Mouse (Mus musculus) heart, adult 2 months (tissue): ENCODE results near the gene Gata2. TPM values are rescaled to one million over a fixed set of nuclear protein-coding genes. Genes with fewer than 3 reads are reported as not detected.
"Not testable (repeated sequence)": the region's sequence is repeated elsewhere in the genome, so short reads cannot be mapped to it uniquely, and the experiment has no call there.

Source experiments
- DNase-seq, 2 experiments: peaks; one replicate each; pipeline ENCODE4 v3.0.0; 2021
- H3K27ac ChIP-seq: fragments of 200-600 bp; 2 replicates; pipeline ENCODE4 v1.8.1; 2022
- H3K27me3 ChIP-seq: fragments of 200-500 bp; 2 replicates; pipeline ENCODE4 v1.6.1; 2012; ENCODE audit warnings: mild to moderate bottlenecking, low read length, inconsistent platforms, mixed read lengths; ENCODE audit not compliant: control insufficient read depth, insufficient read depth
- H3K36me3 ChIP-seq: fragments of 200-500 bp; 2 replicates; pipeline ENCODE4 v1.6.1; 2012; ENCODE audit warnings: low read length, inconsistent platforms; ENCODE audit not compliant: control insufficient read depth, insufficient read depth
- H3K4me1 ChIP-seq: fragments of 200-500 bp; 2 replicates; pipeline ENCODE4 v1.6.1; 2011; ENCODE audit warnings: low read length; ENCODE audit not compliant: control insufficient read depth, insufficient read depth
- H3K4me3 ChIP-seq: fragments of 200-600 bp; 2 replicates; pipeline ENCODE4 v1.8.1; 2022
- H3K79me2 ChIP-seq: fragments of 200-500 bp; replicated peaks from 2 replicates; pipeline ENCODE4 v1.6.1; 2012; ENCODE audit warnings: mild to moderate bottlenecking, inconsistent platforms, low read length, moderate library complexity, mixed read lengths; ENCODE audit not compliant: control insufficient read depth, insufficient read depth
- H3K9ac ChIP-seq: fragments of 200-500 bp; 2 replicates; pipeline ENCODE4 v1.6.1; 2012; ENCODE audit warnings: low read depth, mild to moderate bottlenecking, control low read depth, inconsistent platforms, low read length, mixed read lengths
- CTCF ChIP-seq: fragments of 200-600 bp; IDR thresholded peaks from 2 replicates; pipeline ENCODE4 v1.8.1; 2022; ENCODE audit warnings: antibody characterized with exemption, mild to moderate bottlenecking, moderate library complexity
- EP300 ChIP-seq: fragments of 200-500 bp; IDR thresholded peaks from 2 replicates; pipeline ENCODE4 v1.6.1; 2011; ENCODE audit warnings: low read depth, low read length, control low read depth; ENCODE audit not compliant: insufficient read depth
- POLR2A ChIP-seq: fragments of 200-500 bp; IDR thresholded peaks from 2 replicates; pipeline ENCODE4 v1.6.1; 2011; ENCODE audit warnings: mild to moderate bottlenecking, low read depth, low read length, control low read depth; ENCODE audit not compliant: insufficient read depth
- WGBS: fragments of 180-500 bp; shearing (Covaris S2); methylation state at CpG from one replicate; pipeline ENCODE4 v1.1.7; 2018; 5-methylcytosine and 5-hydroxymethylcytosine counted together
- intact Hi-C: fragments of 180-260 bp; cut with DNase I; formaldehyde crosslinking; loops from one replicate; pipeline ENCODE4 v1.15.1; 2025
- polyA plus RNA-seq: library from polyadenylated mRNA; depleted of rRNA; stranded (reverse); fragments of >200 nt; gene quantifications from 2 replicates; pipeline ENCODE4 v1.2.3, GENCODE M21; 2012
- total RNA-seq, 2 experiments: library from RNA; stranded (reverse); gene quantifications; 2 replicates each; pipeline ENCODE4 v1.2.3; 2021

Gata2 gene
- total and polyA plus RNA-seq, 3 experiments, result 17.8 to 19.6 (median 18.7) TPM

DNA sequence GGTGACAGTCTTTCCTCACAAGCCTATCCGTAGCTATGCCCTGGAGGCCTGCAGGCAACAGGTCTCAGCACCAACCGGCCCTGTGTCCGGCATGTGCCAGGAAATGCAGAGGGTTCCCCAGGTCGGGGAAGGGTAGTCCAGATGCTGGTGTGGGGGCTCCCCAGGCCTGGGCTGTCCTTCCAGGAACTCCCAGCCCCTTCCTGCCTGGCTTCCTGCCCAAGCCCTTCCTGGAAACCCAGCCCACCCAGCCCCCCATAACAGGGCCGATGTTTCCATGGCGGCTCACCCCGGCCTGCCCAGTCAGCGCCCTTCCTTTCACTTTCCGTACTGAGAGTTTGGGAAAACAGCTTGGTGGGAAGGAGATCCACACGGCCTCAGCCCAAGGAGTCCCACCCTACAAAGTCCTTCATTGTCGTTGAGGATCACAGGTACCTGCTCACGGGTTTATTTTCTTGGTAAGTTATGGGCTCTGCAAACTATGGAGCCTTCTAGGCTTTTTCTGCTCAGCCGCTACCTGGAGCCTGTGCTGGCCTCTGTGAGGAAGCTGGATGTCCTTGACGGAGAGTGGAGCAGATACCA is 41.5 kb upstream of the Gata2 start:
- peak; percentile 73 to 76 for DNase-seq
- Histone ChIP-seq H3K9ac (no peak overlapping the region), H3K4me1 (peaks cover 4% of the 10 kb centered on the region), H3K27ac (peak overlapping the region; percentile 66), H3K27me3 (no peaks in the 10 kb centered on the region), H3K4me3 (peak overlapping the region; percentile 21; the same call in 1 of the 2 replicates), H3K79me2 (no peaks in the 10 kb centered on the region), H3K36me3 (no peaks in the 10 kb centered on the region)
- 39% methylated on average over 14 of the region's 14 CpGs for WGBS
- intact Hi-C loops, result loop anchor here (1.0 to 5.0 kb wide), 2 partner anchors 16 to 35 kb away; no protein-coding TSS in a partner anchor
- TF ChIP-seq POLR2A (peak; percentile 52; the same call in 1 of the 2 replicates), EP300 (peak; percentile 51; the same call in 1 of the 2 replicates), CTCF (no peak)

DNA sequence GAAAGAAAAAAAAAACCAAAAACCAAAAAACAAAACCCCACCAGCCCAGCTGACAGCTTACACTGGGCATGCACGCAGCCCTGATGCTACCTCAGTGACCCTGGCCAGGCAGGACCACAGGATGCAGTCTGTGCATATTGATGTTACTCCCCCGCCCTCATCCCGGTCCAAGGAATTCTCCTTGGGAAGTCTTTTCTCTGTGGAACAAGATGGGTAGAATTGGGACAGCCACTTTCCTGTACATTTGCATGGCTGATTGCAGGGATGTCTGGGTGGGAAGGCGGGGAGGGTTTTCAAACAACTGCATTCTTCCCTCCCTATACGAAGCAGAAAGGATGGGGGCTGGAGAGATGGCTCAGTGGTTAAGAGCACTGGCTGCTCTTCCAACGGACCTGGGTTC is 40.7 kb upstream of the Gata2 start:
- Histone ChIP-seq H3K27ac (no peak overlapping the region; the same call in 1 of the 2 replicates), H3K4me3 (no peak overlapping the region), H3K9ac (no peak overlapping the region), H3K4me1 (no peaks in the 10 kb centered on the region; the same call in 1 of the 2 replicates), H3K79me2 (no peaks in the 10 kb centered on the region), H3K27me3 (no peaks in the 10 kb centered on the region), H3K36me3 (no peaks in the 10 kb centered on the region)
- no peak for DNase-seq
- no peak for TF ChIP-seq POLR2A
- no peak for TF ChIP-seq CTCF
- no peak for TF ChIP-seq EP300
- intact Hi-C loops, result loop anchor here (1.0 to 5.0 kb wide), 2 partner anchors 17 to 34 kb away; no protein-coding TSS in a partner anchor
- 50% methylated on average over 6 of the region's 6 CpGs for WGBS

DNA sequence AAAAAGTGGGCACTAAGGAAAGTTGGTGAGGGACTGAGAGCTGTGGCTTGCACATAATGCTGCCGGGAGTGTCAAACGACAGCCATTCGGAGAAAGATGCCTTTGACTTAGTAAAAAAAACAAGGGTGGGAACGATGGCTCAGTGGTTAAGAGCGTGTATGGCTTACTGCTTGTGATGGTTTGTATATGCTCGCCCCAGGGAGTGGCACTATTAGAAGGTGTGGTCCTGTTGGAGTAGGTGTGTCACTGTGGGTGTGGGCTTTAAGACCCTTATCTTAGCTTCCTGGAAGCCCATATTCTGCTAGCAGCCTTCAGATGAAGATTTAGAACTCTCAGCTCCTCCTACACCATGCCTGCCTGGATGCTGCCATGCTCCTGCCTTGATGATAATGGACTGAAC is 38.1 kb upstream of the Gata2 start:
- intact Hi-C loops, result not testable (repeated sequence)

DNA sequence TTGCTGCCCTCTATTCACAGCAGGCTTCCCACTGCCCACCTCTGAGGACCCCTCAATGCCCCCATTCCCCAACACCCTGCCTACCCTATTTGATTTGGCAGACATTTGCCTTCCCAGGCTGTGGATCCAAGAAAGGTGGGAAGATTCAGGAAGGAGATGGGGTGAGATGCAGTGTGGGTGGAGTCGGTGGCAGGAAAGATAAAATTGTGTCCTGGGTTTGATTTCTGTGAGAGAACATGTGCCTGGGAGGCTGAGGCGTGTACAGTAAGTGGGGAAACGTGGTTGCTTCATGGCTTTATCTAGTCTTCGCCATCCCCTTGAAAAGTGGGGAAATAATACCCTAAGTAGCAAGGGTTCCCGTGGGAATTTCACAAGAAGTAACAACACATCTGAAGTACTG is 34.9 kb upstream of the Gata2 start:
- H3K9ac ChIP-seq, result no peak overlapping the region
- TF ChIP-seq CTCF, result no peak
- TF ChIP-seq EP300, result no peak
- TF ChIP-seq POLR2A, result no peak
- no peak overlapping the region for H3K4me3 ChIP-seq
- H3K36me3 ChIP-seq, result no peaks in the 10 kb centered on the region
- H3K27ac ChIP-seq, result no peak overlapping the region
- no peak for DNase-seq
- no peaks in the 10 kb centered on the region for H3K27me3 ChIP-seq
- H3K4me1 ChIP-seq, result no peaks in the 10 kb centered on the region
- no peaks in the 10 kb centered on the region for H3K79me2 ChIP-seq
- intact Hi-C loops, result no loop called here
- 74% methylated on average over 5 of the region's 5 CpGs for WGBS

More for the DNA sequence above, 38.1 kb upstream of the Gata2 start:
- WGBS, result 91% methylated on average over 6 of the region's 6 CpGs
- not testable (repeated sequence) for H3K4me1 ChIP-seq, H3K36me3 ChIP-seq, DNase-seq, H3K27ac ChIP-seq, H3K9ac ChIP-seq, H3K4me3 ChIP-seq, H3K79me2 ChIP-seq, H3K27me3 ChIP-seq

DNA sequence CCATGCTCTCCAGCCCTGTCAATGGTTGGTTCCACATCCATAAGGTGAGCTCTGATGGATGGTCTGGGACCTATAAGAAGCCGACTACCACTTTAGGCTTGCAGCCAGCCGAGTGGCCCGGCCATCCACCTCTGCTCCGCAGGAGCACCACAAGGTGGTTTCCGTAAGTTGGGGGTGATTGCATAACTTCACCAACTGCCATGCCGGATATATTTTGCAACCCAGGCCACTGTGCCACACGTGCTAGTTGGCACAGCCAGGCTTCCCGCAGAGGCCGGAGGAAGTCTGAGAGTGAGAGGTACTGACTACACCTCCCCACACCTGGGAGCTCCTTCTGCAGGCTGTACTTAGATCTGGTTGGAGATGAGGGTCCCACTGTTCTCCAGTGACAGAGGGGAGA is 27.6 kb upstream of the Gata2 start:
- Histone ChIP-seq H3K27me3 (no peaks in the 10 kb centered on the region), H3K27ac (no peak overlapping the region), H3K9ac (no peak overlapping the region), H3K4me3 (no peak overlapping the region), H3K36me3 (no peaks in the 10 kb centered on the region), H3K4me1 (no peaks in the 10 kb centered on the region), H3K79me2 (no peaks in the 10 kb centered on the region)
- WGBS, result 88% methylated on average over 9 of the region's 9 CpGs
- intact Hi-C loops, result no loop called here
- no peak for DNase-seq
- TF ChIP-seq CTCF (no peak), EP300 (no peak), POLR2A (no peak)

DNA sequence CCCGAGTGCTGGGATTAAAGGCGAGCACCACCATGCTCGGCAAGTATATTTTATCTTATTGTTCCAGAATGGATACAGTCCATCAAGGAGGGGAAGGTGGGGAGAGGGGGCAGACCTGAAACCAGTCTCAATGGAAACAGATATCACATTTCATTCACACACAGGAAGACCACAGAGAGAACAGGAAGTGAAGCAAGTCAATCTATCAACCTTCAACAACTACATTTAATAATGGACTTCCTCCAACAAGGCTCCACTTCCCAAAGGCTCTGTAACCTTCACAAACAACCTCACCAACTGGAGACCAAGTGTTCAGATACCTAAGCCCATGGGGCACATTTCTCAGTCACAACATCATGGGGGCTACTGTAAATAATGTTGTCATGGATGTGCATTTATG is 19.5 kb upstream of the Gata2 start:
- no peak for TF ChIP-seq CTCF
- no peak for TF ChIP-seq POLR2A
- no peak for TF ChIP-seq EP300
- 77% methylated on average over 3 of the region's 3 CpGs for WGBS
- H3K27me3 ChIP-seq, result no peaks in the 10 kb centered on the region
- H3K4me3 ChIP-seq, result no peak overlapping the region
- H3K36me3 ChIP-seq, result no peaks in the 10 kb centered on the region
- no peak overlapping the region for H3K27ac ChIP-seq
- intact Hi-C loops, result no loop called here
- no peaks in the 10 kb centered on the region for H3K79me2 ChIP-seq
- H3K4me1 ChIP-seq, result no peaks in the 10 kb centered on the region
- DNase-seq, result no peak
- H3K9ac ChIP-seq, result no peak overlapping the region
